Mouse (Mus musculus): ENCODE data around the gene Vamp1. TPM values are rescaled to one million over a fixed set of nuclear protein-coding genes. Genes with fewer than 3 reads are reported as not detected.
A peak's percentile ranks its signal among the peaks of the same experiment; 100 is the strongest.

Vamp1 gene
- total RNA-seq, 4 experiments from 2014 or later, result 5.2 to 7.7 (median 6.5) TPM

DNA sequence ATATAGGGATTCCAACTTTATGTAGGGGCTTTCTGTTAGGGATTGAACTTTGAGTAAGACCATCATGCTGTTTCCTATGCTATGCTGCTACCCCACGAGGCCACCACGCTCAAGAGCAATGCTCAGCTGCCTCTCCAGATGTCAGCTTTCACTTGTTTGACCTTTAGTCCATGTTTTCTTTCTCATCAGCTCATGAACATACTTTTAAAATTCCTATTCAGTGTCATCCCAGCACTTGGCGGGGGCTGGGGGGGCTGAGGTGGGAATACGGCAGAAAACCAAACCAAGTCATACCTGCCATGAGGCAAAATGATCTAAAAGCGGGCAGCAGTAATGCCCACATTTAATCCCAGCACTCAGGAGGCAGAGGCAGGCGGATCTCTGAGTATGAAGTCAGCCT lies 2.2 kb upstream of the Vamp1 start:
- no peak for DNase-seq (ENCODE audit: low spot score)

DNA sequence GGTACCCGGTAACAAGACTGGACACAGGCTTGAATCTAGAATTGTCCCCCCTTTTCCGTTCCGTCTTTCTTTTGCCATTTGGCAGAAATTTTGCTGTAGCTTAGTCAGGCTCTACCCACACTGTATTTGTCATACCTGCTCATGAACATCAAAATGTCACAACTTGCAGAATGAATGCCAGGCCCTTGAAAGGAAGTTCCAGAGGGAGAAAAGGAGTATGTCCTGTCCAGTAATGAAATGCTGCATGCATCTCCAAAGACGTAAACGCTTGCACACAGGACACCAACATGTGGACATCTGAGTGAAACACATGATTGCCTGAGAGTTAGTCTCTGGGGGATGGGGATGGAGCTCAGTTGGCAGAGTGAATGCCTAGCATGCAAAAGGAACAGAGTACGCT lies 1.6 kb upstream of the Vamp1 start:
- DNase-seq (ENCODE audit: low spot score), result no peak

DNA sequence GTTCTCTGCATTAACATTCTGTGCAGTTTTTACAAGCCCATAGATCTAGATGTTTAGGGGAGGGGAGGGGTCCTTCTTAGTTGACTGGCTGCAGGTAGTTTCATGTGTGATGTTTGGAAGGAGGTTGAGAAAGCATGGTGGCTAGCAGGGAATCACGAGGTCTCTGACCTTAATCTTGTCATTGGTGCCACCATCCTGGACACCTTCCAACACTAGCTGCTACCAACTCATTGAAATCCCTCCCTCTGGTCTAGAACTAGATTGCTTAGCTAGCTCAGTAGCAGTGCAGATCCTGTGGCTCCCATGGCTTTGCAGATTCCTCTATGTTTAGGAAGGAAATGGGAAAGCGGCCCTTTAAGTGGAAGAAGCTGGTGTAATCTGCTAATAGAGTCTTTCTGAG lies 1.5 kb downstream of the Vamp1 start:
- DNase-seq (ENCODE audit: low spot score), result no peak

DNA sequence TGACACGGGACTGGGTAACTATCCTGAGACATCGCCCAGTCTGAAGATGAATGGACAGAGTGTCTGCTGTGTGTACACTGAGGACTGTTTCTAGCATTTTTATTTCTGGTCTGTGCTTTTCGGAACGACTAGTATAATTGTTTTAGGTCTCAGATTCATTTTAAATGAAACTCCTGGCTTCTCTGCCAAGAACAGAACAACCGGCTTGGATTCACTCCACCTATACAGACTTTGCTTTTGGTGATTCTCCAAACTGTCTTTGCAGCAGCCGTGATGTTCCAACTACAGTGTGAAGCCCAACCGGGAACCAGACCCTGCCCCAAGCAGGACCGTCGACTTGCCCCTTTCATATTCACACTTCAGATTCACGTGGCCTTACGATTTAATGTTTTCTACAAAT lies 2.5 kb downstream of the Vamp1 start:
- no peak for DNase-seq (ENCODE audit: low spot score)

DNA sequence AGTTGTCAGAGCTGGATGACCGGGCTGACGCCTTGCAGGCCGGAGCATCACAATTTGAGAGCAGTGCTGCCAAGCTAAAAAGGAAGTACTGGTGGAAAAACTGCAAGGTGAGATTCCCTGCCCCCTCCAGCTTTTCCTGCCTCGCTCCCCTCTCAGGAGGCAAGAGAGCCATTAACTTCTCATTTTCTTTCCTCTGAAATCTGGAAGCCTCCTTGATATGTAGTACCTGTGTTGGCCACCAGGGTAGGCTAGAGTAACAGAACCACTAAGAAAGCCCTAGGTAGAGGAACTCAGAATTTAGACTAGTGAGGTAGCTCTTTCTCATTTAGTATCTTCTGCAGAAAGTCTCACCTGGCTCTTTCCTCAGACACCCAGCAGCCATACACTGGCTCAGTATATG lies 3.6 kb downstream of the Vamp1 start:
- peak; percentile 70 for DNase-seq (ENCODE audit: low spot score)

DNA sequence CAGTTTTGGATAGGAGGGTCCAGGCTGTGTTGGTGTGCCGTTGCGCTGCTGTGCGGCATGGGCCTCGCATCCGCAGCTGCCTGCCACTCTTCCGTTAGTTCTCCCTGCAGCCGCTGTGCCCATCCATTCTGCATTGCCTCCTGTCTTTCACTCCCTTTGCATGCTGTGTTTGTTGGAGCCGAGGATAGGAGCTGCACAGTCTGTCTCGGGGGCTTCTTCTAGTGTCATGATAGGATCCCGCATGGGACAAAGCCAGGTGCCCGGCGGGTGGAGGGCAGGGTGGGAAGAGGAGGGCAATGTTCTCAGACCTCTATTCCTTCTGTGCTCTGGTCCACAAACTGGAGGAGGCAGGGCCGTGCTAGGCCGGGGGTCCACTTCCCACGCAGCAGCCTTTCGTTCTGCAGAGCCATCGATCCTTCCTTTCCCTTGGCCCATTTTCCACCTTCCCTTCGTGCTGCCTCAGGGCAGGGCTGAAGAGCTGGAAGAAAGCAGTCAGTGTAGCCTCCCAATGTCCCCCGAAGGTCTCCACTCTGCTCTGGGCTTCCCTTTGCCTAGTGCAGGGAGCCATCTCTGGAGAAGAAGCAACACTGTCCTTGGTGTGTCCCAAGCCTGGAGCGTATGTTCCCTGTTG lies 5.9 kb downstream of the Vamp1 start:
- DNase-seq (ENCODE audit: low spot score), result no peak

DNA sequence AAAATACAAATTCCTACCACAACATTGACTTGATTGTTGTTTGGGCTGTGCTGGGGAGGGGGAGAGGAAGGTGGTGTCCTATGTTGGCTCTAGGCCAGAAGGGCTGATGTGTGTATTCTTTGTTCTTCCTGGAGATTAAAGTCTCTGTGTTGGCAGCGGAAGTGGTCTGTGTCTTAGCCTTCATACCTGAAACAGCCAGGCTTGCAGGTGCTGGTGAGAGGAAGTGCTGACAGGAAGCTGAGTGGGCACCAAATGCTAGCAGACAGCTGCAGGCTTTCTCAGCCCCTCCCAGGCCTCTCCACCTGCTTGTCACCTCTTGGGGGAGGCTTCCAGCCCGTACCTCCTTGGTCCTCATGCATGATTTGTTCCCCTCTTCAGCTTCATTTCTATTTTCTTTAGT lies 6.8 kb downstream of the Vamp1 start:
- no peak for DNase-seq (ENCODE audit: low spot score)

DNA sequence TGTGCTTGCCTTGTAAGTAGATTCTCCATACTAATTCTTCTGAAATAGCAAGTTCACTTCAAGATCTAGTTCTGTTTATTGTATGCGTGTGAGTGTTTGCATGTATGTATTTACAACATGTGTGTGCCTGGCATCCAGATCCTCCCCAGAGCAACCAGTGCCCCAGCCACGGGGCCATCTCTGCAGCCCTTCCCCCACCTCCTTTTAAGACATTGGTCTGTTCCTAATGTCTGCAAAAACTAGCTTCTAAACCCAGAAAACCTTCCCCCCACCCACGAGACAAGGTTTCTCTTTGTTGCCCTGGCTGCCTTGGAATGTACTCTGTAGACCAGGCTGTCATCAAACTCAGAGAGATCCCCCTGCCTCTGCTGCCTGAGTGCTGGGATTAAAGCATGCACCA lies 7.2 kb downstream of the Vamp1 start:
- no peak for DNase-seq (ENCODE audit: low spot score)

DNA sequence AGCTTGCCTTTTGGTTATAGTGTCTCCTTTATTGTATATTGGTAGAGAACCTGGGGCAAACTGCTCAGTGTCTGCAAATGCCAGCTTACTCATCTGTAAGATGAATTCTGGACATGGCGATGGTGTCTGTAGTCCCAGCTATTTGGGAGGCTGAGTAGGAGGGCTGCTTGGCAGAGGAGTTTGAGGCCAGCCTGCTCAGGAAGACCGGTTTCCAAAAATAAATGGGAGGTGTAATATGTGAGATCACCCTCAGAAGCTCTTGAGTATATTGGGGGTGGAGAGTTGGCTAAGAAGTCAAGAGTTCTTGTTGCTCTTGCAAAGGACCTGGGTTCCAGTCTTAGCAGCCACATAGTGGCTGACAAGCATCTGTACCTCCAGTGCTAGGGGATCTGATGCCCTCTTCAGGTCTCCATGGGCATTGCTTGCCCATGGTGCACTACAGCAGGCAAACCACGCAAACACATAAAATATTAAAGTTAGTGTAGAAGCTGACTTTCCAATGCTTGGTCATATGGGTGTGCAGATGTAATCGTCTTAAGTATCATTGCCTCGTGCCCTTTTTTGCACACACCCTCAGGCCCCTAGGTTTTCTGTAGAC lies 10.3 kb downstream of the Vamp1 start:
- no peak for DNase-seq (ENCODE audit: low spot score)

DNA sequence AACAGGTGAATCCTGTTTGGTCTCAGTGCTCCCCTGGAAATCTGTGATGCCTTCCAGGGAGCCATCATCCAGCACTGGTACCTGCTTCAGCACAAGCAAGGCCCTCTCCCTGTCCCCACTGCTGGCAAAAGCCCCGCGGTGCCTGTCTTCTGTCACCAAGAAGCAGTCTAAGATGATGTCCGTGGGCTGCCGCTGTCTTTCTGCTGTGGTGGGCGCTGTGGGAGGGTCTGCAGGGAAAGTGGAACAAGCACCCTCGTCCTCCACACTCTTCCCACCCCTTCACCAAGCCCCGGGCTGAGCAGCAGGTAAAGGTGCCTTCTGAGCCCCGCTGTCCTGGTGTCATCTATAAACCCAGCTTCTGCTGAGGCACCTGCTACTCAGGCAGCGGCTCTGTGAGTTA lies 15.2 kb downstream of the Vamp1 start:
- DNase-seq (ENCODE audit: low spot score), result no peak

DNA sequence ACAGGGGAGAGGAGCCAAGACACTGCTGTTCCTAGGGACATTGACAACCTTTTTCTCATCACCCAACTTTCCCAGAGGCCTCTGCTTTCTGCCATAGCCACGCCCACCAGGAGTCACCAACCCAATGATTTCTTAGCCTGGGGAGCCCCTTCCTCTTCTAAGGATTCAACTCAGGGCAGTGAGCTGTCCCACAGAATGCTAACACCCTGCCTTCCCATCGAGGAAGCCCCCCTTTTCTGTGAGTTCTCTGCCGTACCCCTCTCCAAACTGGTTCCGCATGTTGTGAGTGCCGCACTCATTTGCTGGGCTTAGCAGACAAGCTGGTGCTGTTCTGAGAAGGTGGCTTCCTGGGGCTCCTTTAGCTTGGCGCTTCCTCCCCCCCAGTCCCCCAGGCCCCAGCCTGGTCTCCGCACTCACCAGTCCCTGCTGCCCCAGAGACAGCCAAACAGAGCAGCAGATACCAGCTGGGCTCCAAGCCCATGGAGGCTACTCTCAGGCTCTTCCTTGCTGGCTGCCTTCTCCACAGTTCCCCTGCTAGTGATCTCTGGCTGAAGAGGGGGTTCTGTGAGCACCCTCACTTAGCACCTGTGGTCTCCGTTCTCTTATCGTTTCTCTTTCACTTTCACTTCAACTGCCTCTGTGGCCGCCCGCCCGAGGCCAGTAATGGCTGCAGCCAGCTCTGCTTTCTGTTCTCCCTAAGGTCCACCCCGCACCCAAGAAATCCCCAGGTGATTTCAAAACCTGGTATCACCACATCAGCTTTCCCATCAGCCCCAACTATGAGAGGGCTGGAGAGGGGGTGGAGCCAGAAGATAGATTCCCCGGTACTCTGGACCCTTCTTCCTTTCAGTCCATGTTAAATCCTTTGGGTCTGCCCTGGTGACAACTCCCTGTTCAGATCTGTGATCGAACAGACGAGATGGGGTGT lies 16.0 kb downstream of the Vamp1 start, which contains the start of gene Tapbpl:
Gene Tapbpl (minus strand): TSS at position 744 of the 928 bp plus-strand sequence.
- DNase-seq (ENCODE audit: low spot score), result peak; percentile 65

DNA sequence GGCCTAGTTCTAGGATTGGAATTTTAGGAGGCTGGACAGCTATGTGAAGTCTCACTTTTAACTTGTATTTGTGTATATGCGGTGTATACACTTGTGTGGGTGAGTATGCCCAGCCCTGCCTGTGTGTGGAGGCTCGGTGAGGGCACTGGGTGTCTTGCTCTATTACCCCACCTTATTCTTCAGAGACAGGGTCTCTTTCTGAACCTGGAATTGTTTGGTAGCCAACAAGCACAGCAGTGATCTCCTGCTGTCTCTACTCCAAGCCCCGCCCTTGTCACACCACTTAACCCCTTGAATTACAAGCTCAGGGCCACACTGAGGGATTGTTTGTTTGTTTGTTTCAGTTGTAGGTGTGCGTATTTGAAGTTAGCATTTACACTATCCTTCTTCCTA lies 16.7 kb downstream of the Vamp1 start:
- DNase-seq (ENCODE audit: low spot score), result no peak

DNA sequence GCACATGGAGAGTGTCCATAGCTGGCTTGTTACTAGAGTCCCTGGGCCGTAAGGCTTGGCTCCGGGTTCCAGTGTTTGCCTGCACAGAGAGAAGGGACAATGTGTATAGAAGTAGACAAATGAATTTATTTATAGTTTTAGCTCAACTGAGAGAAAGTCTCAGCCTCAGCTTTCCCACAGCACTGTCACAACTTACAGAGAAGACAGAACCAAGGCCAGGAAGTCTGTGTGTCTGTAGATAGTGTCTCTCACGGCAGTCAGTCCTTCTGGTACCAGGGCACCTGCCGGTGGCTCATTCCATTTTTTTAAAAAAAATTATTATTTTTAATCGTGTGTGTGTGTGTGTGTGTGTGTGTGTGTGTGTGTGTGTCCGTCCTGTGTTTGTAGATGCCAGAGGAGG lies 17.2 kb downstream of the Vamp1 start:
- DNase-seq (ENCODE audit: low spot score), result no peak

DNA sequence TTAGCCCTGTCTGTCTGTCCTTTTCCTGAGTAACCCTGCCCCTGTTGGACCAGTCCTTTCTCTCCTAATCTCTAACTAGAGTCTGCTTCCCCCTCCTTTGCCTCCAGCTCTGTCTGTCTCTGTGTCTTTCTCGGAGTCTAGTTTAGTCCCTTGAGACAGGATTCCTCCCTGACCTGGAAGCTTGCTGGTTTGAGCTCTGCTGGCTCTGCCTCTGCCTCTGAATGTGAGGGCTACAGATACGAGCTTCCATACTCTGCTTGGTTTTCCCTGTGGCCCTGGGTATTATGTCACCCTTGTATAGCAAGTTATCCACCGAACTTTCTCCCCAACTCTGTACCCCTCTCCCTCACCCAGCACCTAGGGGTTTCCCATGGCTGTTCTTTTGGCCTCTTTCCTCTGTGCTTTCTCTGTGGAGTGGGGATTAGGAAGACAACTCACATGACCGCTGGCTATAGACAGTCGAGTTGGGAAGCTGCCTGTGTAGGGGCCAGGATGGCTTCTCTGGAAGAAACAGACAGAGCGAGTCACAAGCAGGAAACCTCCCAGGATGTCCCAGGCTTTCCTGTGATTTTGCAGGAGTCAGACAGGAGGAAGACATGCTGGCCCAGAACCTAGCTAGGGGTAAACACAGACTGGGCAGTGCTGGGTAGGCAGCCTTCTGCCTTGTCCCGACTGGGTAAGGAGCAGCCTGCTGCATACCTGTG lies 18.6 kb downstream of the Vamp1 start:
- peak; percentile 30 for DNase-seq (ENCODE audit: low spot score)

DNA sequence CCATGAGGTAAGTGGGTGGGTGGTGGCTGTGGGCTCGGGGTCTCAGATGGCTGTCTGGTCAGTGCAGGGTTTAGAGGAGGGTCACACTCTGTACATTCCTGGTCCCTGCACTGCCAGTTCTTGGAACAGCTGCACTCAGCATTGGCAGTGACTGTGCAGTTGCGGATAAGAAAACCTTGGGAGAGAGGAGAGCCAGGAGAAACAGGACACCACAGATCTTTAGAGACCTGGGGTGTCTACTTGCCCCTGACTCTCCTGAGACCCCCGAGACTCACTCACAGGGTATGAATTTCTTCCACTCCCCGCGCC lies 19.1 kb downstream of the Vamp1 start:
- DNase-seq (ENCODE audit: low spot score), result no peak

DNA sequence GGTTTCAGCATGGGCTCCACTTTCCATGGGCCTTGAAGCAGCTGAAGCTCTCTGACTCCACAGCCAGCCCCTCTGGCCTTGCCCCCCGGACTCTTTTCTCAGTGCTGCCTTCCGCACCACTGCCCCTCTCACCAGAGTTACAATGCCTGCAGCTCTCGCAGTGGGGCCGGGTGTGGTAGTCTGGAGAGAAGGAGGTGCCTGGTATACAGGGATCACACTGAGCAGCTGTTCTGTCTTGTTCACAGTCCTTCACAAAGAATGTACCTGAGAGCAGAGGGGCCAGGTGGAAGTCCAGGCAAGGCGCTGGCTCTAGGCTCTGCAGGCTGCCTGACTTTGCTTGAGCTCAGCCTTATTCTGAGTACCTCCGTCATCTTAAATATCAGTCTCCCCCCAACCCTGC lies 21.0 kb downstream of the Vamp1 start:
- no peak for DNase-seq (ENCODE audit: low spot score)

DNA sequence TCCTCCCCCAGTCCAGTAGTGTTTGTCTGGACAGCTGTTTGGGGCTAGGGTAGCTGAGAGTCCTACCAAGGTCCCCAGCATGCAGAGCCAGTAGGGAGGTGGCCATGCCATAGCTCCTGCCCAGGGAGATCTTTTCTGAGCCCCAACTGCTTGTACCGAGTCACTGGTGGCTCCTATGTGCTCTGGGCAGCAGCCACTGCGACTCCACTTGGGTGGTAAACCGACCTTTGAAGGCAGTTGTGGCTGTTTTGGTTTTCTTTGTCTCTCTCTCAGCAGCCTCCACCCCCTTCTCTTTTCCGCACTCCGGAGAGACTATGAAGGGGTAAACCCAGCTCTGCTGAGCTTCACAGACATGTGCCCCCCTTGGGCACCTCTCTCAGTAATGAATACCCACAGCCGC lies 21.4 kb downstream of the Vamp1 start, which contains the start of gene Cd27:
Gene Cd27 (minus strand): TSS at position 229 of the 400 bp plus-strand sequence.
- no peak for DNase-seq (ENCODE audit: low spot score)

DNA sequence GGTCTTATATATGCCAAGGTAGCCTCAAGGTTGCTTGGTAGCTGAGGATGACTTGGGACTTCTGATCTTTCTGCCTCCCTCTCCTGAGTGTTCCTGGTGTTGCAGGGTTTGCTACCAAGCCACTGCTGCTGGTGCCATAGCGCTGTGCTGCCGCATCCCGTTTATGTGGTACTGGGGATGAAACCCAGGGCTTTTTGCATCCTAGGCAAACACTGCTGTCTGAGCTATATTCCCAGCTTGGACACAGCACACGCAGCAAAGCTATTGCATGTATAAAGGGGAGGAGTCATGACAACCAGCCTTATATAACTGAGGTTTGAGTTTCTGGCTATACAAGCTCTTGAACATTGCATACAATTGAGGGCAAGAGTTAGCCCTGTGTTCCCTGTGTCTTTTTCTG lies 22.1 kb downstream of the Vamp1 start:
- no peak for DNase-seq (ENCODE audit: low spot score)

DNA sequence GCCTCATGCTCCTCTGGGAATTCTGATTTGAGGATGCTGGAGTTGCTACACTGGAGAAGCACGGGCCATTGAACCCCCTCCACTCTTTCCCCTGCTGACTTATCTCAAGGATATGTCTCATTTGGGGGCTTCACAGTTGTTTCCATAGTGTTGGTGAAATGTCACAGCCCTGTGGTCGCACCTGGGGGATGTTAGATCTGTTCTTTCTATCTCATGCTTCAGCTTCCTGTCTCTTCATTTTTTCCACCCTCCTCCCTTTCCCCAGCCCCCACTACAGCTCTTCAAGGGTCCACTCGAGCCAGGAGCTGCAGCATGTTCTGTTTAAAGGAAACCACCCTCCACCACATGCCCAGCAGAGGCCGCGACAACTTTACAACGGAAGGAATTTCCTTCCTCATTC lies 23.0 kb downstream of the Vamp1 start:
- no peak for DNase-seq (ENCODE audit: low spot score)

DNA sequence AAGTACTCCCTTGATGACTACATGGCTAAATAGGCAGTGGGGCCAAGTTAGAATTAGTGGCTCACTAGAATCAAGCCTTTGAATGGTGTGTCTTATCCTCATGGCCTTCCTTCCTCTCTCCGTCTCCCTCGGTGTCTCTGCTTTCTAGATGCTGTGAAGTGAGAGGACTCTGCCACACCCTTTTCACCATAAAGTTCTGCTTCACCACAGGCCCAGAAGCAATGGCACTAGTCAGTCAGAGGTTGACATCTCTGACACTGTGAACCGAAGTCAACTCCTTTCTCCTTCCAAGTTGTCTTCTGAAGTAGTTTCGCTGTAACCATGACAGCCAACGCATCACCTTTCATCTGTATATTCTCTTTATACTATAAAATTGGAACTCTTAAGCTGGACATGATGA lies 24.2 kb downstream of the Vamp1 start:
- no peak for DNase-seq (ENCODE audit: low spot score)

DNA sequence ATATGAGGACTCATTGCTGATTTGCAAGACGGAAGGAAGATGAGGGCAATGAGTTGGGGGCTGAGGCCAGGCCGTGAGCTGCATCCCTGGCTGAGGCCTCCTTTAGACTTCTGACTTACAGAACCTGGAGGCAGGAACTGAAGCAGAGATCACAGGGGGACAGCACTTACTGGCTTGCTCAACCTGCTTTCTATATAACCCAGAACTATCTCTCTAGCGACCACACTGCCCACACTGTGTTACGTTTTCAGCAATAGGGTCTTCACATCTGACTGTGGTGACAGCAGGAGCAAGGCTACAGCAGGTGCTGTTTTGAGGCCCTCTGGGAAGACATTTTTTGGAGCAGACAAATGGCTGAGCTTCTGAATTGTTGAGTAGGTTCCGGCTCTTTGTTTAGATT lies 25.3 kb downstream of the Vamp1 start:
- no peak for DNase-seq (ENCODE audit: low spot score)

DNA sequence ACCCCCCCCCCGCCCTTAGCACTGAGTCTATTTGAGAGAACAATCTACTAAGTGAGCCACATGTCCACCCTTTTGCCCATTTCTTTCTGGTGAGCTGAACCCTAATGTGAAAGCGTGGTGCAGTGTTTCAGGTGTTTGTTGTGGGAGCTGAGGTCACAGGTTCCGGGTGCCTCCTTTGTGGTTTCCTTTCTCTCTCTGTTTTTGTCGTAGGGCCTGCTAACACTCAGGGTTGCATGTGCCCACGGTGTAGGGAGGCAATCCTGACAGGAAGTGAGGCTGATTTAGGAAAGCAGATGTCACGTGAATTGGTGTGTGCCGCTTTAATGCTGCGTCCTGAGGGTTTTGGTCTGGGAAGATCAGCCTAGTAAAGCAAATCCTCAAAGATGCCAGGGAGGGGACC lies 26.2 kb downstream of the Vamp1 start:
- DNase-seq (ENCODE audit: low spot score), result no peak

Data from heart, adult 8-10 months (tissue).